Mouse (Mus musculus): ENCODE results near the gene Dnal1. TPM values are rescaled to one million over a fixed set of nuclear protein-coding genes. Genes with fewer than 3 reads are reported as not detected.

The Dnal1 gene
- polyA plus RNA-seq, 1 experiment from 2014 or later: 7.6 TPM

GRCm38 (mm10) chr12:84192741-84193641, 78.8 kb downstream of the Dnal1 start:
- no peaks in the 10 kb centered on the region for H3K36me3 ChIP-seq (ENCODE audit: control insufficient read depth, insufficient read depth, low read length)
- ATAC-seq: peak; percentile 53
- WGBS: under 1% methylated on average over 67 of the region's 102 CpGs
- peak overlapping the region; percentile 88 for H3K4me2 ChIP-seq (ENCODE audit: low read length)
- H3K27ac ChIP-seq (ENCODE audit: low read depth, low read length): peak overlapping the region; percentile 94
- no peaks in the 10 kb centered on the region for H3K27me3 ChIP-seq (replicated peaks; ENCODE audit: control insufficient read depth, insufficient read depth, low read length)
- H3K4me3 ChIP-seq (ENCODE audit: low read length): peak overlapping the region; percentile 81
- no peaks in the 10 kb centered on the region for H3K9me3 ChIP-seq (ENCODE audit: control insufficient read depth, low read length)
- peak overlapping the region; percentile 94 for H3K9ac ChIP-seq (ENCODE audit: low read depth, low read length)
- H3K4me1 ChIP-seq (ENCODE audit: control insufficient read depth, insufficient read depth, low read depth, low read length): peaks cover 48% of the 10 kb centered on the region

- peak overlapping the region; percentile 94 for H3K9ac ChIP-seq (ENCODE audit: low read depth, low read length)
- peak overlapping the region; percentile 88 for H3K4me2 ChIP-seq (ENCODE audit: low read length)
- peak; percentile 86 for ATAC-seq
- H3K36me3 ChIP-seq (ENCODE audit: control insufficient read depth, insufficient read depth, low read length): no peaks in the 10 kb centered on the region
- no peaks in the 10 kb centered on the region for H3K9me3 ChIP-seq (ENCODE audit: control insufficient read depth, low read length)
- under 1% methylated on average over 44 of the region's 49 CpGs for WGBS
- H3K4me3 ChIP-seq (ENCODE audit: low read length): peak overlapping the region; percentile 81
- peaks cover 40% of the 10 kb centered on the region for H3K4me1 ChIP-seq (ENCODE audit: control insufficient read depth, insufficient read depth, low read depth, low read length)
- no peaks in the 10 kb centered on the region for H3K27me3 ChIP-seq (replicated peaks; ENCODE audit: control insufficient read depth, insufficient read depth, low read length)
- H3K27ac ChIP-seq (ENCODE audit: low read depth, low read length): peak overlapping the region; percentile 94
Measured at GRCm38 (mm10) chr12:84193642-84194399, 79.7 kb downstream of the Dnal1 start.

- 3% methylated on average over 10 of the region's 13 CpGs for WGBS
- Histone ChIP-seq H3K36me3 (ENCODE audit: control insufficient read depth, insufficient read depth, low read length) (no peaks in the 10 kb centered on the region), H3K27me3 (replicated peaks; ENCODE audit: control insufficient read depth, insufficient read depth, low read length) (no peaks in the 10 kb centered on the region), H3K4me2 (ENCODE audit: low read length) (peak overlapping the region; percentile 88), H3K4me1 (ENCODE audit: control insufficient read depth, insufficient read depth, low read depth, low read length) (peaks cover 32% of the 10 kb centered on the region), H3K4me3 (ENCODE audit: low read length) (peak overlapping the region; percentile 81), H3K9ac (ENCODE audit: low read depth, low read length) (peak overlapping the region; percentile 94), H3K27ac (ENCODE audit: low read depth, low read length) (peak overlapping the region; percentile 94), H3K9me3 (ENCODE audit: control insufficient read depth, low read length) (no peaks in the 10 kb centered on the region)
- ATAC-seq: no peak
Measured at GRCm38 (mm10) chr12:84194400-84195109, 80.4 kb downstream of the Dnal1 start.

DNA sequence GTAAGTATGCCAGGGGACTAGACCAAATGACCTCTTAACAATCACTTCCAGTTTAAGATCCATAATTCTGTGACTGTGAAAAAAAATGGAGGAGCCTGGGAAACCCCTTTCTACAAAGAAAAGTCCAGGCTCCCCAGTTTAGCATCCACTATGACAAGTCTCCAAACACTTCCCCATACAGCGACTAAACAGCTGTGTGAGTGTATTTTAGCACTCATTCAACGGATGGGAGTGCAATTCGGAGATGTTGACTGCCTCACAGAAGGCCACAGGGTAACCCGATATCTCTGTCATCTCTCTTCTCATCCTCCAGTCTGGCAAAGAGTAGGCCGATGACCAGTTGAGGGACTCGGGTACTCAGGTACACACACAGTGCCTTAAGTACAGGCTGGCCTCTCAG, 81.0 kb downstream of the Dnal1 start:
- H3K9me3 ChIP-seq (ENCODE audit: control insufficient read depth, low read length): no peaks in the 10 kb centered on the region
- H3K4me3 ChIP-seq (ENCODE audit: low read length): no peak overlapping the region
- ATAC-seq: no peak
- H3K36me3 ChIP-seq (ENCODE audit: control insufficient read depth, insufficient read depth, low read length): no peaks in the 10 kb centered on the region
- no peak overlapping the region for H3K4me2 ChIP-seq (ENCODE audit: low read length)
- WGBS: 68% methylated on average over 6 of the region's 6 CpGs
- peaks cover 29% of the 10 kb centered on the region for H3K4me1 ChIP-seq (ENCODE audit: control insufficient read depth, insufficient read depth, low read depth, low read length)
- no peak overlapping the region for H3K9ac ChIP-seq (ENCODE audit: low read depth, low read length)
- H3K27ac ChIP-seq (ENCODE audit: low read depth, low read length): no peak overlapping the region
- no peaks in the 10 kb centered on the region for H3K27me3 ChIP-seq (replicated peaks; ENCODE audit: control insufficient read depth, insufficient read depth, low read length)

Other genes starting within 250 kb of the Dnal1 start
- gene Numb, start 192.4 kb upstream of the Dnal1 start, polyA plus RNA-seq (2015; fragmentation: Nextera tagmentation; extraction: Ambion mirVana): 15.7 and 17.2 TPM in 2 replicates
- 7.2 and 9.1 TPM in 2 replicates for gene Riox1, start 163.8 kb upstream of the Dnal1 start, polyA plus RNA-seq (2015; fragmentation: Nextera tagmentation; extraction: Ambion mirVana)
- not detected in 2 replicates for gene Heatr4, start 129.5 kb upstream of the Dnal1 start, polyA plus RNA-seq (2015; fragmentation: Nextera tagmentation; extraction: Ambion mirVana)
- gene Acot2, start 126.5 kb upstream of the Dnal1 start, polyA plus RNA-seq (2015; fragmentation: Nextera tagmentation; extraction: Ambion mirVana): 16.1 TPM in 2 replicates
- gene Acot1, start 104.9 kb upstream of the Dnal1 start, polyA plus RNA-seq (2015; fragmentation: Nextera tagmentation; extraction: Ambion mirVana): 98.1 and 112 TPM in 2 replicates
- 0.54 and 0.68 TPM in 2 replicates for gene Acot4, start 76.0 kb upstream of the Dnal1 start, polyA plus RNA-seq (2015; fragmentation: Nextera tagmentation; extraction: Ambion mirVana)
- gene Gm49366, start 75.4 kb upstream of the Dnal1 start, polyA plus RNA-seq (2015; fragmentation: Nextera tagmentation; extraction: Ambion mirVana): not detected in 2 replicates
- 1.1 and 1.4 TPM in 2 replicates for gene Acot3, start 62.2 kb upstream of the Dnal1 start, polyA plus RNA-seq (2015; fragmentation: Nextera tagmentation; extraction: Ambion mirVana)
- gene Acot5, start 45.0 kb upstream of the Dnal1 start, polyA plus RNA-seq (2015; fragmentation: Nextera tagmentation; extraction: Ambion mirVana): 0.63 and 0.66 TPM in 2 replicates
- 1.3 and 1.5 TPM in 2 replicates for gene Acot6, start 13.7 kb upstream of the Dnal1 start, polyA plus RNA-seq (2015; fragmentation: Nextera tagmentation; extraction: Ambion mirVana)
- gene Pnma1, start 34.1 kb downstream of the Dnal1 start, polyA plus RNA-seq (2015; fragmentation: Nextera tagmentation; extraction: Ambion mirVana): 4.7 and 4.8 TPM in 2 replicates
- 3.1 and 4.3 TPM in 2 replicates for gene Elmsan1, start 104.5 kb downstream of the Dnal1 start, polyA plus RNA-seq (2015; fragmentation: Nextera tagmentation; extraction: Ambion mirVana)
- gene Ptgr2, start 170.9 kb downstream of the Dnal1 start, polyA plus RNA-seq (2015; fragmentation: Nextera tagmentation; extraction: Ambion mirVana): 17.7 and 18.8 TPM in 2 replicates
- gene Zfp410, start 202.5 kb downstream of the Dnal1 start, polyA plus RNA-seq (2015; fragmentation: Nextera tagmentation; extraction: Ambion mirVana): 61.2 and 64.3 TPM in 2 replicates
- gene Coq6, start 247.3 kb downstream of the Dnal1 start, polyA plus RNA-seq (2015; fragmentation: Nextera tagmentation; extraction: Ambion mirVana): 45.4 and 48.2 TPM in 2 replicates
- gene Fam161b, start 247.5 kb downstream of the Dnal1 start, polyA plus RNA-seq (2015; fragmentation: Nextera tagmentation; extraction: Ambion mirVana): 17.5 and 19.2 TPM in 2 replicates